Mouse (Mus musculus) MEL (cell line): ENCODE results near the gene Vmn2r18. TPM values are rescaled to one million over a fixed set of nuclear protein-coding genes. Genes with fewer than 3 reads are reported as not detected.

Experiments
- DNase-seq: peaks from one replicate; pipeline ENCODE4 v3.0.0; 2011; ENCODE audit warnings: low read depth, low spot score
- H3K27ac ChIP-seq: 2 replicates; pipeline ENCODE4 v1.5.1; 2012; ENCODE audit warnings: low read depth, mild to moderate bottlenecking, control low read depth, low read length, moderate library complexity; ENCODE audit not compliant: control insufficient read depth
- H3K27me3 ChIP-seq, 2 experiments: fragments of 150-350 bp in 1 of 2; sonication (generic) in 1 of 2; 2 replicates each; pipeline ENCODE4 v1.6.1; 2012; ENCODE audit warnings: low read length in 2 of 2, mild to moderate bottlenecking in 2 of 2, improper control_type of control experiment in 1 of 2, moderate library complexity in 1 of 2; ENCODE audit not compliant: insufficient read depth in 2 of 2, control insufficient read depth in 1 of 2
- H3K36me3 ChIP-seq, 2 experiments: 2 replicates each; pipeline ENCODE4 v1.6.1; 2012 to 2014; ENCODE audit warnings: low read length in 2 of 2, improper control_type of control experiment in 1 of 2, inconsistent platforms in 1 of 2, mild to moderate bottlenecking in 1 of 2; ENCODE audit not compliant: insufficient read depth in 2 of 2, control insufficient read depth in 1 of 2
- H3K4me1 ChIP-seq, 2 experiments: fragments of 150-350 bp in 1 of 2; sonication (generic) in 1 of 2; 2 replicates each; pipeline ENCODE4 v1.6.1; 2012; ENCODE audit warnings: low read length in 2 of 2, improper control_type of control experiment in 1 of 2, mild to moderate bottlenecking in 1 of 2; ENCODE audit not compliant: insufficient read depth in 2 of 2, control insufficient read depth in 1 of 2
- H3K4me3 ChIP-seq, 2 experiments: fragments of 150-350 bp in 1 of 2; sonication (generic) in 1 of 2; 2 replicates each; pipeline ENCODE4 v1.5.1; 2012; ENCODE audit warnings: low read depth in 2 of 2, low read length in 2 of 2, mild to moderate bottlenecking in 2 of 2, moderate library complexity in 2 of 2, control low read depth in 1 of 2, improper control_type of control experiment in 1 of 2; ENCODE audit not compliant: control insufficient read depth in 1 of 2, insufficient read depth in 1 of 2
- H3K79me2 ChIP-seq: 2 replicates; pipeline ENCODE4 v1.6.1; 2012; ENCODE audit warnings: mild to moderate bottlenecking, low read length, moderate library complexity; ENCODE audit not compliant: control insufficient read depth, poor library complexity, insufficient read depth
- H3K9ac ChIP-seq: 2 replicates; pipeline ENCODE4 v1.6.1; 2012; ENCODE audit warnings: low read depth, mild to moderate bottlenecking, control low read depth, low read length, moderate library complexity; ENCODE audit not compliant: control insufficient read depth, poor library complexity, severe bottlenecking
- H3K9me3 ChIP-seq: fragments of 150-350 bp; sonication (generic); replicated peaks from 2 replicates; pipeline ENCODE4 v1.6.1; 2012; ENCODE audit warnings: mild to moderate bottlenecking, low read length, improper control_type of control experiment, moderate library complexity; ENCODE audit not compliant: insufficient read depth
- BHLHE40 ChIP-seq: IDR thresholded peaks from 2 replicates; pipeline ENCODE4 v1.6.1; 2012; ENCODE audit warnings: low read depth, mild to moderate bottlenecking, inconsistent platforms, low read length, improper control_type of control experiment, borderline replicate concordance
- CHD1 ChIP-seq: IDR thresholded peaks from 2 replicates; pipeline ENCODE4 v1.6.1; 2012; ENCODE audit warnings: low read depth, mild to moderate bottlenecking, inconsistent platforms, low read length, improper control_type of control experiment
- CTCF ChIP-seq, 3 experiments: IDR thresholded peaks in 2 of 3; conservative IDR thresholded peaks in 1 of 3; 2 replicates each; pipeline ENCODE4 v1.5.1; 2011 to 2012; ENCODE audit warnings: low read length in 3 of 3, low read depth in 2 of 3, mild to moderate bottlenecking in 2 of 3, improper control_type of control experiment in 1 of 3, inconsistent platforms in 1 of 3, mixed read lengths in 1 of 3, moderate library complexity in 1 of 3; ENCODE audit not compliant: control insufficient read depth in 1 of 3, insufficient read depth in 1 of 3, poor library complexity in 1 of 3, severe bottlenecking in 1 of 3
- E2F4 ChIP-seq: IDR thresholded peaks from 2 replicates; pipeline ENCODE4 v1.6.1; 2011; ENCODE audit warnings: low read depth, low read length, improper control_type of control experiment, borderline replicate concordance
- ETS1 ChIP-seq: IDR thresholded peaks from 2 replicates; pipeline ENCODE4 v1.6.1; 2012; ENCODE audit warnings: low read depth, mild to moderate bottlenecking, inconsistent platforms, low read length, improper control_type of control experiment, moderate library complexity
- GATA1 ChIP-seq: IDR thresholded peaks from 2 replicates; pipeline ENCODE4 v1.6.1; 2011; ENCODE audit warnings: low read depth, low read length, improper control_type of control experiment
- HCFC1 ChIP-seq: IDR thresholded peaks from 2 replicates; pipeline ENCODE4 v1.6.1; 2012; ENCODE audit warnings: low read depth, mild to moderate bottlenecking, inconsistent platforms, low read length, improper control_type of control experiment, moderate library complexity
- JUND ChIP-seq: IDR thresholded peaks from 2 replicates; pipeline ENCODE4 v1.6.1; 2011; ENCODE audit warnings: low read depth, mild to moderate bottlenecking, improper control_type of control experiment, low read length
- KAT2A ChIP-seq: conservative IDR thresholded peaks from 2 replicates; pipeline ENCODE4 v1.6.1; 2012; ENCODE audit warnings: low read depth, low read length, improper control_type of control experiment, inconsistent platforms
- MAFK ChIP-seq: IDR thresholded peaks from 2 replicates; pipeline ENCODE4 v1.6.1; 2011; ENCODE audit warnings: low read depth, mild to moderate bottlenecking, low read length, improper control_type of control experiment, borderline replicate concordance
- MAX ChIP-seq: IDR thresholded peaks from 2 replicates; pipeline ENCODE4 v1.6.1; 2011; ENCODE audit warnings: low read length, improper control_type of control experiment
- MAZ ChIP-seq: IDR thresholded peaks from 2 replicates; pipeline ENCODE4 v1.6.1; 2012; ENCODE audit warnings: low read depth, mild to moderate bottlenecking, inconsistent platforms, low read length, improper control_type of control experiment
- MEF2A ChIP-seq: IDR thresholded peaks from 2 replicates; pipeline ENCODE4 v1.6.1; 2014; ENCODE audit warnings: low read depth, mild to moderate bottlenecking, inconsistent platforms, low read length, improper control_type of control experiment; ENCODE audit not compliant: poor library complexity, insufficient replicate concordance, severe bottlenecking; ENCODE audit errors: extremely low read depth
- MXI1 ChIP-seq: IDR thresholded peaks from 2 replicates; pipeline ENCODE4 v1.6.1; 2011; ENCODE audit warnings: mild to moderate bottlenecking, low read depth, low read length, improper control_type of control experiment
- MYB ChIP-seq: IDR thresholded peaks from 2 replicates; pipeline ENCODE4 v1.6.1; 2011; ENCODE audit warnings: mild to moderate bottlenecking, low read depth, low read length, improper control_type of control experiment
- MYC ChIP-seq: IDR thresholded peaks from 2 replicates; pipeline ENCODE4 v1.6.1; 2011; ENCODE audit warnings: low read depth, mild to moderate bottlenecking, low read length, improper control_type of control experiment, moderate library complexity
- NELFE ChIP-seq: IDR thresholded peaks from 2 replicates; pipeline ENCODE4 v1.6.1; 2011; ENCODE audit warnings: low read depth, low read length, improper control_type of control experiment
- NRF1 ChIP-seq: IDR thresholded peaks from 2 replicates; pipeline ENCODE4 v1.6.1; 2014; ENCODE audit warnings: low read depth, mild to moderate bottlenecking, inconsistent platforms, low read length, improper control_type of control experiment, moderate library complexity; ENCODE audit not compliant: poor library complexity, insufficient read depth, severe bottlenecking
- POLR2A ChIP-seq, 2 experiments: IDR thresholded peaks; 2 replicates each; pipeline ENCODE4 v1.6.1; 2011 to 2012; ENCODE audit warnings: low read length in 2 of 2, mild to moderate bottlenecking in 2 of 2, control low read depth in 1 of 2, improper control_type of control experiment in 1 of 2, low read depth in 1 of 2, moderate library complexity in 1 of 2; ENCODE audit not compliant: control insufficient read depth in 1 of 2, insufficient read depth in 1 of 2, poor library complexity in 1 of 2
- POLR2AphosphoS5 ChIP-seq: IDR thresholded peaks from 2 replicates; pipeline ENCODE4 v1.6.1; 2012; ENCODE audit warnings: low read depth, borderline replicate concordance, mild to moderate bottlenecking, inconsistent platforms, low read length, moderate library complexity, mixed read lengths
- RAD21 ChIP-seq: IDR thresholded peaks from 2 replicates; pipeline ENCODE4 v1.6.1; 2011; ENCODE audit warnings: mild to moderate bottlenecking, low read depth, low read length, improper control_type of control experiment
- SIN3A ChIP-seq: IDR thresholded peaks from 2 replicates; pipeline ENCODE4 v1.6.1; 2012; ENCODE audit warnings: low read length, improper control_type of control experiment, inconsistent platforms
- TAL1 ChIP-seq: IDR thresholded peaks from 2 replicates; pipeline ENCODE4 v1.6.1; 2012; ENCODE audit warnings: mild to moderate bottlenecking, inconsistent platforms, low read length, moderate library complexity, mixed read lengths
- UBTF ChIP-seq: IDR thresholded peaks from 2 replicates; pipeline ENCODE4 v1.6.1; 2012; ENCODE audit warnings: low read depth, mild to moderate bottlenecking, inconsistent platforms, low read length, improper control_type of control experiment, moderate library complexity, borderline replicate concordance; ENCODE audit not compliant: insufficient read depth
- USF1 ChIP-seq: IDR thresholded peaks from 2 replicates; pipeline ENCODE4 v1.6.1; 2014; ENCODE audit warnings: low read depth, mild to moderate bottlenecking, inconsistent platforms, low read length, improper control_type of control experiment, moderate library complexity
- USF2 ChIP-seq, 2 experiments: IDR thresholded peaks; 2 replicates each; pipeline ENCODE4 v1.6.1; 2011 to 2012; ENCODE audit warnings: improper control_type of control experiment in 2 of 2, low read length in 2 of 2, borderline replicate concordance in 1 of 2, inconsistent platforms in 1 of 2, low read depth in 1 of 2, mild to moderate bottlenecking in 1 of 2; ENCODE audit not compliant: insufficient read depth in 1 of 2
- ZC3H11A ChIP-seq: IDR thresholded peaks from 2 replicates; pipeline ENCODE4 v1.6.1; 2012; ENCODE audit warnings: low read depth, mild to moderate bottlenecking, inconsistent platforms, low read length, improper control_type of control experiment
- ZKSCAN1 ChIP-seq: IDR thresholded peaks from 2 replicates; pipeline ENCODE4 v1.6.1; 2012; ENCODE audit warnings: low read depth, mild to moderate bottlenecking, inconsistent platforms, low read length, improper control_type of control experiment, moderate library complexity
- ZMIZ1 ChIP-seq: IDR thresholded peaks from 2 replicates; pipeline ENCODE4 v1.6.1; 2012; ENCODE audit warnings: low read depth, mild to moderate bottlenecking, inconsistent platforms, low read length, improper control_type of control experiment, moderate library complexity
- ZNF384 ChIP-seq: IDR thresholded peaks from 2 replicates; pipeline ENCODE4 v1.6.1; 2012; ENCODE audit warnings: low read depth, mild to moderate bottlenecking, inconsistent platforms, low read length, improper control_type of control experiment
- polyA plus RNA-seq, 2 experiments: library from polyadenylated mRNA; stranded (reverse) in 1 of 2; unstranded in 1 of 2; fragments of >175 nt in 1 of 2; fragments of >200 nt in 1 of 2; gene quantifications; 2 replicates each; pipeline versions ENCODE4 v1.2.1 to v1.2.4; 2012; ENCODE audit warnings: low replicate concordance in 2 of 2, low read depth in 1 of 2; ENCODE audit not compliant: insufficient read length in 2 of 2, insufficient read depth in 1 of 2, missing spikeins in 1 of 2
- total RNA-seq: library from RNA; depleted of rRNA; stranded (reverse); fragments of 300-350 nt; gene quantifications from 2 replicates; pipeline ENCODE4 v1.2.3, GENCODE M21; 2012

Gene Vmn2r18
- total and polyA plus RNA-seq, 3 experiments = 0.04 TPM; not detected in 1

- TF ChIP-seq CHD1 (no peak), KAT2A (peak; percentile 20; the same call in 1 of the 2 replicates), GATA1 (no peak), MXI1 (peak; percentile 52), NRF1 (no peak), HCFC1 (no peak), BHLHE40 (no peak), ETS1 (peak; percentile 13; the same call in 1 of the 2 replicates), JUND (no peak), NELFE (no peak), ZC3H11A (no peak), MAZ (0 out of 2 replicates have a peak, but pooled peaks have one; percentile 31), POLR2AphosphoS5 (no peak), USF2 (IDR thresholded peaks at IDR 0.05; ENCODE audit: borderline replicate concordance in 1 of 2, insufficient read depth in 1 of 2, low read depth in 1 of 2, low read length in 2 of 2) (no peak)
Measured at GRCm38 (mm10) chr5:151651411-151651784, 45.6 kb upstream of the Vmn2r18 start (continued).

DNA sequence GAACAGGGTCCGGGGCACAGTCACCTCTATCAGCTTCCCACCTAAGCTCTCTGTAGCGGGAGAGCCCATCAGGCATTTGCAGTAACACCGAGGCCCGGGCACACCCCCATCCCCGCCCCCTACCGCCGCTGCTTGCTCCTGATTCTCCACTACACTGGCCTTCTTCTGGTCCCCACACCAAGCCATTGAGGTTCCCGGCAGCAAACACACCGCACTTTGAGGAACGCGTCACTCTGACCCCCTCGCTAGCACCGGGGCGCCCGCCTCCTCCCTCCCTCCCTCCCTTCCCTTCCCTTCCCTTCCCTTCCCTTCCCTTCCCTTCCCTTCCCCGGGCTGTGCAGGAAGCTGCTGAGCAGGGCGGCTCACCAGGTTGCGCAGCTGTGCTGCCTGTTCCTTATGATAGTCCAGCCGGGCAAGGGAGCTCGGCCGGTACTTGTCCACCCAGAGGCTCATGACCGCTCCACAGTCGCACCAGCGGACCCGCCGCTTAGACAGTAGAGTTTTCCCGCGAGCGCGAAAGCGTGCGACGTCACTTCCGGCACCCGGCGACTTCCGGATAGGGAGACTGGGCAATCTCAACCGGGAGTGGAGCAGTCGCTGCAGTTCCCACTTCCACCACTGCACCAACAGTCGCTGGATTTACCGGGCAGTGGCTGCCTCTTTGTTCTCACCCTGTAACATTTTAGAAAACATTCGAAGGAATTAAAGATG lies 45.0 kb upstream of the Vmn2r18 start, which contains the start of gene Rfc3:
TSS of gene Rfc3 (minus strand) at position 543 of the 711 bp plus-strand sequence.
- no peaks in the 10 kb centered on the region for H3K9me3 ChIP-seq
- H3K27me3 ChIP-seq = no peaks in the 10 kb centered on the region
- H3K9ac ChIP-seq = peak within 1 kb of the TSS; percentile 89
- no peaks in the 10 kb centered on the region; a peak in 1 of 4 replicates for H3K4me1 ChIP-seq
- H3K79me2 ChIP-seq = peaks cover 8% of the 10 kb centered on the region
- H3K27ac ChIP-seq = peak within 1 kb of the TSS; percentile 78
- H3K4me3 ChIP-seq = peak within 1 kb of the TSS; percentile 35 to 81
- H3K36me3 ChIP-seq = peaks cover 6 to 17% of the 10 kb centered on the region in 2 experiments; a peak in 3 of 4 replicates
- peak; percentile 99 for DNase-seq
- TF ChIP-seq MXI1 (peak; percentile 50), NELFE (peak; percentile 72), SIN3A (peak; percentile 85), JUND (no peak), ZC3H11A (no peak), NRF1 (no peak), RAD21 (peak; percentile 14), ZKSCAN1 (no peak), ZNF384 (no peak), ZMIZ1 (no peak), POLR2AphosphoS5 (no peak), ETS1 (0 out of 2 replicates have a peak, but pooled peaks have one; percentile 9), MYB (no peak), USF1 (no peak), CTCF (IDR thresholded peaks at IDR 0.05 in 2 of 3, conservative IDR thresholded peaks at IDR 0.05 in 1 of 3; ENCODE audit: control insufficient read depth in 1 of 3, insufficient read depth in 1 of 3, low read depth in 2 of 3, low read length in 3 of 3, poor library complexity in 1 of 3, severe bottlenecking in 1 of 3) (peak; percentile 57 to 87 (median 70)), HCFC1 (peak; percentile 82), MEF2A (no peak), BHLHE40 (no peak), UBTF (no peak), MYC (no peak), MAZ (peak; percentile 81; the same call in 1 of the 2 replicates), CHD1 (no peak), TAL1 (no peak), E2F4 (peak; percentile 100), MAX (peak; percentile 81), MAFK (no peak), POLR2A (IDR thresholded peaks at IDR 0.05; ENCODE audit: control insufficient read depth in 1 of 2, insufficient read depth in 1 of 2, low read depth in 1 of 2, low read length in 2 of 2, poor library complexity in 1 of 2) (peak; percentile 72 to 92; a peak in 3 of 4 replicates), KAT2A (no peak)
